In genomic region chr6:8778296-8778649, GRCm38 (mm10) we compare ENCODE assay signal across 8 mouse cellular contexts. TPM values are rescaled to one million over a fixed set of nuclear protein-coding genes. Genes with fewer than 3 reads are reported as not detected.
DNase-seq lines count a peak whose midpoint lies in the region; ATAC-seq and TF ChIP-seq lines count a peak whose summit lies in the region.

Ica1 (minus strand) TSS chr6:8778488.

- H3K9ac ChIP-seq in hindbrain, embryonic 11.5 days (ENCODE audit: low read depth, low read length), result peak within 1 kb of the TSS; percentile 75
- H3K9ac ChIP-seq in limb, embryonic 14.5 days (ENCODE audit: low read depth, low read length, severe bottlenecking), result peak within 1 kb of the TSS; percentile 71
- H3K9ac ChIP-seq in neural tube, embryonic 13.5 days, result peak within 1 kb of the TSS; percentile 88

- H3K27me3 ChIP-seq in hindbrain, embryonic 11.5 days (ENCODE audit: control insufficient read depth, insufficient read depth, low read length), result no peaks in the 10 kb centered on the region
- peaks cover 12% of the 10 kb centered on the region; the same call in 1 of the 2 replicates for H3K27me3 ChIP-seq in limb, embryonic 14.5 days (ENCODE audit: control insufficient read depth, insufficient read depth, low read length)
- H3K27me3 ChIP-seq in neural tube, embryonic 13.5 days, result 0 out of 2 replicates have a peak, but pooled peaks cover 8% of the 10 kb centered on the region

- WGBS in hindbrain, embryonic 11.5 days, result 4% methylated on average over 13 of the region's 16 CpGs
- WGBS in limb, embryonic 14.5 days, result 4% methylated on average over 12 of the region's 16 CpGs
- 1% methylated on average over 15 of the region's 16 CpGs for WGBS in neural tube, embryonic 13.5 days

- peak; percentile 5 for DNase-seq in gastrocnemius, postnatal 14 days
- no peak for DNase-seq in gastrocnemius, postnatal 4 days (ENCODE audit: low spot score in 2 of 2)
- DNase-seq in CD4-positive, CD25-positive, alpha-beta regulatory T cell, adult 2 months (ENCODE audit: low read depth, low spot score), result peak; percentile 4
- DNase-seq in cerebellum, adult 9-10 months, result peak; percentile 70
- DNase-seq in hindbrain, embryonic 11.5 days (ENCODE audit: low spot score), result no peak
- DNase-seq in limb, embryonic 14.5 days (ENCODE audit: low spot score), result no peak
- DNase-seq in retina, embryonic 14.5 days (ENCODE audit: low spot score), result no peak

- no peaks in the 10 kb centered on the region for H3K36me3 ChIP-seq in hindbrain, embryonic 11.5 days (ENCODE audit: control insufficient read depth, insufficient read depth, low read length)
- no peaks in the 10 kb centered on the region for H3K36me3 ChIP-seq in limb, embryonic 14.5 days (ENCODE audit: control insufficient read depth, insufficient read depth, low read length)
- H3K36me3 ChIP-seq in neural tube, embryonic 13.5 days, result no peaks in the 10 kb centered on the region

- H3K9me3 ChIP-seq in hindbrain, embryonic 11.5 days (ENCODE audit: control insufficient read depth, low read length), result no peaks in the 10 kb centered on the region
- H3K9me3 ChIP-seq in limb, embryonic 14.5 days (ENCODE audit: control insufficient read depth, low read length), result no peaks in the 10 kb centered on the region
- H3K9me3 ChIP-seq in neural tube, embryonic 13.5 days, result no peaks in the 10 kb centered on the region

- no peak; the same call in 1 of the 2 replicates for ATAC-seq in hindbrain, embryonic 11.5 days (ENCODE audit: low FRiP score)
- ATAC-seq in limb, embryonic 14.5 days (ENCODE audit: low FRiP score, low read depth), result no peak
- no peak for ATAC-seq in neural tube, embryonic 13.5 days (ENCODE audit: low read depth)

- intact Hi-C loops in gastrocnemius, postnatal 14 days (cut with DNase I; ENCODE audit: low total_unique reads), result no loop called here

- peak within 1 kb of the TSS; percentile 82 for H3K4me2 ChIP-seq in hindbrain, embryonic 11.5 days (replicated peaks; ENCODE audit: low read depth, low read length)
- H3K4me2 ChIP-seq in limb, embryonic 14.5 days (replicated peaks; ENCODE audit: low read depth, low read length, severe bottlenecking), result peak within 1 kb of the TSS; percentile 91
- H3K4me2 ChIP-seq in neural tube, embryonic 13.5 days, result peak within 1 kb of the TSS; percentile 90

- no peak for TF ChIP-seq POLR2A in limb, embryonic 14.5 days (IDR thresholded peaks at IDR 0.05; ENCODE audit: borderline replicate concordance, extremely low read depth, insufficient read depth, insufficient read length)

- H3K4me3 ChIP-seq in hindbrain, embryonic 11.5 days (ENCODE audit: low read depth, low read length), result peak within 1 kb of the TSS; percentile 56
- peak within 1 kb of the TSS; percentile 69 for H3K4me3 ChIP-seq in limb, embryonic 14.5 days (replicated peaks; ENCODE audit: low read length)
- H3K4me3 ChIP-seq in neural tube, embryonic 13.5 days, result peak within 1 kb of the TSS; percentile 79

- H3K4me1 ChIP-seq in hindbrain, embryonic 11.5 days (replicated peaks; ENCODE audit: control insufficient read depth, insufficient read depth, low read length), result no peaks in the 10 kb centered on the region
- peaks cover 4% of the 10 kb centered on the region; the same call in 1 of the 2 replicates for H3K4me1 ChIP-seq in limb, embryonic 14.5 days (ENCODE audit: control insufficient read depth, insufficient read depth, low read length)
- H3K4me1 ChIP-seq in neural tube, embryonic 13.5 days (replicated peaks), result peaks cover 13% of the 10 kb centered on the region; the same call in 1 of the 2 replicates

- H3K27ac ChIP-seq in hindbrain, embryonic 11.5 days (ENCODE audit: low read depth, low read length), result no peak within 1 kb of the TSS
- no peak within 1 kb of the TSS for H3K27ac ChIP-seq in limb, embryonic 14.5 days (replicated peaks; ENCODE audit: low read depth, low read length)
- peak within 1 kb of the TSS; percentile 81 for H3K27ac ChIP-seq in neural tube, embryonic 13.5 days (replicated peaks)

RNA-seq across cellular contexts. Expression of gene Ica1, which starts in this region (rescaled TPM):
- 1 to 10 TPM; 3.1 to 3.8 TPM for total RNA-seq in gastrocnemius, postnatal 14 days (2021)
- total RNA-seq in gastrocnemius, postnatal 4 days (2021), result 1 to 10 TPM; 3.9 to 5.5 TPM
- 18.9 and 23.3 TPM in 2 replicates for polyA plus RNA-seq in hindbrain, embryonic 11.5 days (2014; fragmentation: Nextera tagmentation; extraction: Ambion mirVana)
- 6.4 and 7.6 TPM in 2 replicates for polyA plus RNA-seq in limb, embryonic 14.5 days (2012; rRNA removed)
- polyA plus RNA-seq in limb, embryonic 14.5 days (2014; fragmentation: Nextera tagmentation; extraction: Ambion mirVana), result 13.7 and 14.7 TPM in 2 replicates
- polyA plus RNA-seq in neural tube, embryonic 13.5 days (2015; fragmentation: Nextera tagmentation; extraction: Ambion mirVana), result 43.3 and 46.2 TPM in 2 replicates

Comparison
In these comparisons a context has a peak if more than half of its experiments do, and no peak if none do; other contexts are left out.
1. DNase-seq: peak in gastrocnemius, postnatal 14 days (single experiment), CD4-positive, CD25-positive, alpha-beta regulatory T cell, adult 2 months (single experiment) and cerebellum, adult 9-10 months (single experiment); none in gastrocnemius, postnatal 4 days (0 of 2), hindbrain, embryonic 11.5 days (single experiment), limb, embryonic 14.5 days (single experiment) and retina, embryonic 14.5 days (single experiment).
2. Peak in every context shown above with its lines, with median percentiles within 50 percentile points of each other: H3K4me2 ChIP-seq, H3K4me3 ChIP-seq and H3K9ac ChIP-seq.